Mouse (Mus musculus) hindbrain, embryonic 14.5 days (tissue): ENCODE measurements around the gene Elobl. TPM values are rescaled to one million over a fixed set of nuclear protein-coding genes. Genes with fewer than 3 reads are reported as not detected.

Experiments used
- ATAC-seq: fragments of 200-750 bp; cut with Nextera tagmentation; 2 replicates; pipeline ENCODE4 v1.8.0; 2017; ENCODE audit warnings: moderate number of reproducible peaks, mild to moderate bottlenecking, moderate TSS enrichment, moderate library complexity; ENCODE audit not compliant: low FRiP score
- DNase-seq: peaks from one replicate; pipeline ENCODE4 v3.0.0-alpha.2; 2015; ENCODE audit warnings: low spot score
- H3K27ac ChIP-seq: fragments of 300-500 bp; sonication (generic); 2 replicates; pipeline ENCODE4 v1.5.1; 2014; ENCODE audit warnings: mild to moderate bottlenecking, moderate library complexity
- H3K27me3 ChIP-seq: fragments of 300-500 bp; sonication (generic); 2 replicates; pipeline ENCODE4 v1.6.1; 2014; ENCODE audit warnings: mild to moderate bottlenecking, low read length, mixed read lengths; ENCODE audit not compliant: control insufficient read depth, insufficient read depth
- H3K36me3 ChIP-seq: fragments of 300-500 bp; sonication (generic); replicated peaks from 2 replicates; pipeline ENCODE4 v1.6.1; 2014; ENCODE audit not compliant: control insufficient read depth, insufficient read depth
- H3K4me1 ChIP-seq: fragments of 300-500 bp; sonication (generic); replicated peaks from 2 replicates; pipeline ENCODE4 v1.6.1; 2014; ENCODE audit warnings: antibody characterized with exemption, low read length, mixed read lengths; ENCODE audit not compliant: control insufficient read depth, insufficient read depth
- H3K4me2 ChIP-seq: fragments of 300-500 bp; sonication (generic); replicated peaks from 2 replicates; pipeline ENCODE4 v1.6.1; 2014; ENCODE audit warnings: mild to moderate bottlenecking, moderate library complexity
- H3K4me3 ChIP-seq: fragments of 300-500 bp; sonication (generic); replicated peaks from 2 replicates; pipeline ENCODE4 v1.5.1; 2014; ENCODE audit warnings: mild to moderate bottlenecking, low read length
- H3K9ac ChIP-seq: fragments of 300-500 bp; sonication (generic); 2 replicates; pipeline ENCODE4 v1.6.1; 2014
- H3K9me3 ChIP-seq: fragments of 300-500 bp; sonication (generic); 2 replicates; pipeline ENCODE4 v1.6.1; 2016; ENCODE audit warnings: low read length; ENCODE audit not compliant: control insufficient read depth
- WGBS: fragments of 180-500 bp; shearing (Covaris S2); extraction: QIAGEN DNeasy Blood & Tissue Kit; methylation state at CpG from one replicate; pipeline ENCODE4 v1.1.7; 2014; 5-methylcytosine and 5-hydroxymethylcytosine counted together
- polyA plus RNA-seq: library from polyadenylated mRNA; unstranded; fragments of >200 nt; fragmentation: Nextera tagmentation; extraction: Ambion mirVana; gene quantifications from 2 replicates; pipeline ENCODE4 v1.2.1, GENCODE M21; 2014

The Elobl gene
- polyA plus RNA-seq, 1 experiment from 2014 or later: not detected

- Histone ChIP-seq H3K36me3 (no peaks in the 10 kb centered on the region), H3K27ac (peak overlapping the region; percentile 94), H3K27me3 (0 out of 2 replicates have a peak, but pooled peaks cover 3% of the 10 kb centered on the region), H3K9me3 (no peaks in the 10 kb centered on the region), H3K9ac (peak overlapping the region; percentile 76), H3K4me2 (peak overlapping the region; percentile 71), H3K4me3 (peak overlapping the region; percentile 62), H3K4me1 (peaks cover 5% of the 10 kb centered on the region; the same call in 1 of the 2 replicates)
- under 1% methylated on average over 60 of the region's 62 CpGs for WGBS
- DNase-seq: peak; percentile 95
- peak; percentile 89 for ATAC-seq
These were observed 7.3 kb upstream of the Elobl start for GRCm38 (mm10) chr11:88973776-88974701.

GRCm38 (mm10) chr11:88970202-88970732 is 3.5 kb upstream of the Elobl start, which contains the start of gene Coil:
Coil (plus strand) TSS chr11:88970252.
- DNase-seq (no peak), ATAC-seq (no peak)
- no peaks in the 10 kb centered on the region for H3K36me3 ChIP-seq
- whole genome bisulfite sequencing: 39% methylated on average over 2 of the region's 2 CpGs
- no peak within 1 kb of the TSS for H3K4me2 ChIP-seq
- peaks cover 5% of the 10 kb centered on the region; the same call in 1 of the 2 replicates for H3K4me1 ChIP-seq
- H3K27ac ChIP-seq: no peak within 1 kb of the TSS
- no peaks in the 10 kb centered on the region for H3K9me3 ChIP-seq
- H3K9ac ChIP-seq: no peak within 1 kb of the TSS
- 0 out of 2 replicates have a peak, but pooled peaks cover 3% of the 10 kb centered on the region for H3K27me3 ChIP-seq
- H3K4me3 ChIP-seq: no peak within 1 kb of the TSS

GRCm38 (mm10) chr11:88958851-88959250 is 7.9 kb downstream of the Elobl start:
- no peak overlapping the region for H3K9ac ChIP-seq
- WGBS: 88% methylated on average over 3 of the region's 3 CpGs

GRCm38 (mm10) chr11:88955217-88955969 is 11.3 kb downstream of the Elobl start, which contains the start of gene Scpep1:
Scpep1 (minus strand) TSS chr11:88955465.
- 5% methylated on average over 34 of the region's 34 CpGs for WGBS
- H3K27me3 ChIP-seq: no peaks in the 10 kb centered on the region
- peaks cover 7% of the 10 kb centered on the region; the same call in 1 of the 2 replicates for H3K36me3 ChIP-seq
- H3K4me1 ChIP-seq: no peaks in the 10 kb centered on the region; the same call in 1 of the 2 replicates
- peak within 1 kb of the TSS; percentile 44 for H3K4me3 ChIP-seq
- peak within 1 kb of the TSS; percentile 63 for H3K4me2 ChIP-seq
- H3K9me3 ChIP-seq: no peaks in the 10 kb centered on the region
- peak within 1 kb of the TSS; percentile 60 for H3K27ac ChIP-seq
- H3K9ac ChIP-seq: peak within 1 kb of the TSS; percentile 56
- ATAC-seq: peak; percentile 94
- DNase-seq: peak; percentile 93

More at GRCm38 (mm10) chr11:88958851-88959250, 7.9 kb downstream of the Elobl start:
- H3K4me1 ChIP-seq: no peaks in the 10 kb centered on the region; the same call in 1 of the 2 replicates
- DNase-seq (no peak), ATAC-seq (no peak)
- no peaks in the 10 kb centered on the region for H3K36me3 ChIP-seq
- H3K27ac ChIP-seq: no peak overlapping the region
- no peaks in the 10 kb centered on the region for H3K9me3 ChIP-seq
- no peak overlapping the region for H3K4me2 ChIP-seq
- H3K27me3 ChIP-seq: no peaks in the 10 kb centered on the region
- no peak overlapping the region for H3K4me3 ChIP-seq

GRCm38 (mm10) chr11:88954803-88955202 is 11.9 kb downstream of the Elobl start:
- DNase-seq (peak; percentile 55), ATAC-seq (no peak)
- H3K27ac ChIP-seq: peak overlapping the region; percentile 60
- peak overlapping the region; percentile 44 for H3K4me3 ChIP-seq
- peak overlapping the region; percentile 56 for H3K9ac ChIP-seq
- under 1% methylated on average over 4 of the region's 4 CpGs for WGBS
- no peaks in the 10 kb centered on the region for H3K27me3 ChIP-seq
- peaks cover 7% of the 10 kb centered on the region; the same call in 1 of the 2 replicates for H3K36me3 ChIP-seq
- peak overlapping the region; percentile 63 for H3K4me2 ChIP-seq
- no peaks in the 10 kb centered on the region; the same call in 1 of the 2 replicates for H3K4me1 ChIP-seq
- no peaks in the 10 kb centered on the region for H3K9me3 ChIP-seq

GRCm38 (mm10) chr11:88953582-88953981 is 13.1 kb downstream of the Elobl start:
- ATAC-seq (no peak), DNase-seq (no peak)
- Histone ChIP-seq H3K27ac (no peak overlapping the region), H3K9ac (no peak overlapping the region), H3K4me2 (peak overlapping the region; percentile 63; the same call in 1 of the 2 replicates), H3K27me3 (no peaks in the 10 kb centered on the region), H3K9me3 (no peaks in the 10 kb centered on the region), H3K36me3 (peaks cover 7% of the 10 kb centered on the region; the same call in 1 of the 2 replicates), H3K4me3 (no peak overlapping the region), H3K4me1 (no peaks in the 10 kb centered on the region; the same call in 1 of the 2 replicates)
- 92% methylated on average over 3 of the region's 3 CpGs for WGBS

GRCm38 (mm10) chr11:88952117-88952516 is 14.6 kb downstream of the Elobl start:
- Histone ChIP-seq H3K9me3 (no peaks in the 10 kb centered on the region), H3K4me3 (no peak overlapping the region), H3K27me3 (no peaks in the 10 kb centered on the region), H3K4me1 (no peaks in the 10 kb centered on the region; the same call in 1 of the 2 replicates), H3K36me3 (peaks cover 7% of the 10 kb centered on the region; the same call in 1 of the 2 replicates), H3K9ac (no peak overlapping the region), H3K27ac (no peak overlapping the region), H3K4me2 (no peak overlapping the region)
- DNase-seq (no peak), ATAC-seq (no peak)
- WGBS: 97% methylated on average over 5 of the region's 5 CpGs

- WGBS: 98% methylated on average over 2 of the region's 2 CpGs
- ATAC-seq: no peak
- Histone ChIP-seq H3K4me1 (no peaks in the 10 kb centered on the region; the same call in 1 of the 2 replicates), H3K4me2 (no peak overlapping the region), H3K9me3 (no peaks in the 10 kb centered on the region), H3K9ac (no peak overlapping the region), H3K27me3 (no peaks in the 10 kb centered on the region), H3K4me3 (no peak overlapping the region), H3K36me3 (peaks cover 7% of the 10 kb centered on the region; the same call in 1 of the 2 replicates), H3K27ac (no peak overlapping the region)
- DNase-seq: no peak
These were observed 15.2 kb downstream of the Elobl start for GRCm38 (mm10) chr11:88951576-88951975.
